Mouse (Mus musculus) hindlimb bud, embryonic 11.5 days (tissue): Measurements from ENCODE around the gene Krtap6-2.

Experiments
- DNase-seq: peaks from one replicate; pipeline ENCODE4 v3.0.0-alpha.2; 2012; ENCODE audit warnings: low read depth, low spot score; ENCODE audit errors: extremely low spot score

The Krtap6-2 gene

GRCm38 (mm10) chr16:89420011-89420410 is at the start of gene Krtap6-2:
Gene Krtap6-2 (minus strand): TSS chr16:89420111.
- no peak for DNase-seq

- DNase-seq: no peak
Observed at GRCm38 (mm10) chr16:89461189-89461588, 41.3 kb upstream of the Krtap6-2 start.

GRCm38 (mm10) chr16:89429586-89429985 is 9.7 kb upstream of the Krtap6-2 start:
- no peak for DNase-seq

- DNase-seq: no peak
Observed at GRCm38 (mm10) chr16:89425310-89425709, 5.4 kb upstream of the Krtap6-2 start.

GRCm38 (mm10) chr16:89416311-89416710 is 3.6 kb downstream of the Krtap6-2 start:
- DNase-seq: no peak

- no peak for DNase-seq
Observed at GRCm38 (mm10) chr16:89410345-89411068, 9.4 kb downstream of the Krtap6-2 start.

GRCm38 (mm10) chr16:89403768-89404167 is 16.1 kb downstream of the Krtap6-2 start, which contains the start of gene Krtap21-1:
Gene Krtap21-1 (minus strand): TSS chr16:89403868.
- DNase-seq: no peak

GRCm38 (mm10) chr16:89372734-89373461 is 47.0 kb downstream of the Krtap6-2 start:
- DNase-seq: no peak
